Mouse (Mus musculus) adipose tissue, adult 10 weeks (tissue): ENCODE data around the gene Olfr1132. TPM values are rescaled to one million over a fixed set of nuclear protein-coding genes. Genes with fewer than 3 reads are reported as not detected.

Experiments used
- polyA plus RNA-seq: library from polyadenylated mRNA; stranded (reverse); fragments of 350-450 nt; fragmentation: Illumina TruSeq; extraction: RNeasy Lipid Tissue Mini Kit (QIAGEN cat#74804); gene quantifications from one replicate; pipeline ENCODE4 v1.2.3, GENCODE M21; 2014; ENCODE audit warnings: low read depth, low replicate concordance

Gene Olfr1132
- not detected for polyA plus RNA-seq

DNA sequence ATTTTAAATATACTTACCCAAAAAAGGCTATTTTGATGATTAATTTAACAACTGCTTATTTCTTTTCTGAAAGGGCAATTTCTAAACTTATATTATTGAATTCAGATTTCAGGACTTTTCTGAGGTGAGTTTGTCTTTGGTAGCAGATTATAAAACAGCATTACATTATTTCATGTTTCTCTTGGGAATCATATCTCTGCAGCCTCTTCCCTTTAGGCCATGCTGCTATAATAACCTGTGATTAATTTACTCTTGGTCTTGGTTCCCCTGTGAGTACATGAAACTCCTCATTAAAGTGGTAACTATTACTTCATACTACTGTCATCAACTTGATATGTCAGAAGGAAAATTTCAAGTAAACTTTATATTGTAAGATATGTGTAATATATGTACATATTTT is at the start of gene Olfr1132:
Olfr1132 (minus strand) TSS at position 101 of the 400 bp plus-strand sequence.

DNA sequence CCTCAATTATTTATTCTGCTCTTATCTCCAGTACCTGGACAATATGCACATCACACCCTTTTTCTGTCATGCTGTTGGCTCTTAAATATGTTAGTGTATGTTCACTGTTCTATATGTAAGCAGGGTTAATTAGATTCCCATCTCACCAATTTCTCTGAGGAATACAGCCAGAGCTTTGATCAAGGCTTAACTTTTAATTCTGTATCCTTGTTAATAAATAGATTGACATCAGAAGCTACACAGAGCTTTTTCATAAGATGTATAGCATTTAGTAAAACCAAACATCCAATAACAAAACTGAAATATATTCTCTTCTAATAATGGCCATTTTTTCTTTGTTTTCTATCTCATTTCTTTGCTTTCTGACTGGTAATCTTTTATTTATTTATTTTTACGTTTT is 36.2 kb upstream of the Olfr1132 start, which contains the start of gene Olfr1135:
Olfr1135 (minus strand) TSS at position 101 of the 400 bp plus-strand sequence.

DNA sequence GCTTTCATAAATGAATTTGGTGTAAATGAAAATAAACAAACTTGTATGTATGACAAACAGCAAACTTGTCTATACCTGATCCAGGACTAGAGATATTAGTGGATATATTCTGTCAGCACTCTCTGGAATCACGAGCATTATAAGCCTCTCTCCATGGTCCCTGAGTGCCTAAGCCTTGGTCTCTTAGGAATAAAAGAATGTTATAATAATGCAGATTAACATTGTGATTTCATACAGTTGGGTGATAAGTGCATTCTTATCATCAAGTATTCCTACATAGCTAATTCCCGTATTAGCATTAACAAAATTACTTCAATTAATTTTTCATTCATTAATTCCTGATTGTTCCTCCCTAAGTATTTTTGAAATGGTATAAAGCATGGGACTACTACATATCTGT is 21.0 kb upstream of the Olfr1132 start, which contains the start of gene Olfr1134:
Olfr1134 (minus strand) TSS at position 101 of the 400 bp plus-strand sequence.

DNA sequence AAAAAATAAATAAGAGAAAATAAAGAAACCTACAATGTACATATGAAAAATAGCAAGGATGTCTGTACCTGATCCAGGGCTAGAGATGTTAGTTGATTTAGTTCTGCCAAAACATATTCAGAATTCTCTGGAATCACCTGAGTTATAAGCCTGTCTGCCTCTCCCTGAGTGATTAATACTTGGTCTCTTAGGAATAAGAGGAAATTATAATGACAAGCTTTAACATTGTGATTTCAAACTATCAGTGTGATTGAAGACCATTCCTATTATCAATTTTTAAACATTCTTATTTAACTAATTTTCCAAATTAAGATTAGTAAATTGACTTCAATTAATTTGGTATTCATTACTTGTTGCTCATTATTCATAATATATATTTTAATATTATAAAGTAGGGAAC is 9.9 kb upstream of the Olfr1132 start, which contains the start of gene Olfr1133:
Olfr1133 (minus strand) TSS at position 101 of the 400 bp plus-strand sequence.

DNA sequence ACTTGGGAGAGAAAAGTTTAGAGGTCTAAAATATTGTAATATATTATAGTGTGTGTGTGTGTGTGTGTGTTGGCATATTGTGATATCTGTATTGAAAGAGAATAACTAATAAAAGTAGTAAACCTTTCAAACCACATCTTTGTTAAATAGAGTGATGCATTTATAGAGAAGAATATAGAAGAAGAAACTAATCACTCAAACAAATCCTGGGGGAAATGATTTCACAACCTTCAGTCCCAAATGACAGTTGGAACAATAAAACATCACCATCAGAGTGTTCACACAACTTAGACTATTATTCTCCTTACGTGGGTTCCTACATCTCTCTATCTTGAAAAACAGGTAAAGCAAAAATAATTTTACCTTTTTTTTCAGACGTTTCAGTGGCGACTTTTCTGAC is 10.5 kb downstream of the Olfr1132 start, which contains the start of gene Olfr1131:
Olfr1131 (plus strand) TSS at position 301 of the 400 bp plus-strand sequence.

DNA sequence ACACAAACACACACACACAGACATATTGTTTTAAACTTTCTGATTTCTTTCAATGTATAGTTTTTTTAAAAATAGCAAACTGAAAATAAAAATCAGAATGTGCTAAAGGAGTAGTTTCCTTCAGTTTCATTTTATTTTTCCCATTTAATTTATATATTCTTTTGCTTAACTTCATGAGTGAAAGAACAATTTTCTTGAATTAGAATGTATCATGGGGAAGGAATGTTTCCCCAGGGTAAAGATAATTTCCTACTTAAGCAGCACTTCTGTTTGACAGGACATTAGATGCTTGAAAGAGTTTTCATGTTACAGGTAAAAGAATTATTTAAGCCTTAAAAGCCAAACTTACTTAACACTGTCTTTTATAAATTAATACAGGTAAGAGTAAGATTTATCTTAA is 31.4 kb downstream of the Olfr1132 start, which contains the start of gene Olfr1130:
Olfr1130 (plus strand) TSS at position 301 of the 400 bp plus-strand sequence.

Other genes starting within 250 kb of the Olfr1132 start
- gene Olfr1123, start 220.9 kb downstream of the Olfr1132 start, polyA plus RNA-seq, result not detected
- gene Olfr1124, start 207.3 kb downstream of the Olfr1132 start, polyA plus RNA-seq, result not detected
- not detected for gene Olfr1126, start 183.6 kb downstream of the Olfr1132 start, polyA plus RNA-seq
- not detected for gene Pramel7, start 140.4 kb downstream of the Olfr1132 start, polyA plus RNA-seq
- gene Pramel6, start 131.0 kb downstream of the Olfr1132 start, polyA plus RNA-seq, result not detected
- gene Olfr153, start 105.7 kb downstream of the Olfr1132 start, polyA plus RNA-seq, result not detected
- not detected for gene Olfr1128, start 92.0 kb downstream of the Olfr1132 start, polyA plus RNA-seq
- gene Olfr1129, start 63.6 kb downstream of the Olfr1132 start, polyA plus RNA-seq, result not detected
- gene Olfr1130, start 31.3 kb downstream of the Olfr1132 start, polyA plus RNA-seq, result not detected
- gene Olfr1131, start 10.4 kb downstream of the Olfr1132 start, polyA plus RNA-seq, result not detected
- not detected for gene Olfr1133, start 9.8 kb upstream of the Olfr1132 start, polyA plus RNA-seq
- not detected for gene Olfr1134, start 20.9 kb upstream of the Olfr1132 start, polyA plus RNA-seq
- not detected for gene Olfr1135, start 36.1 kb upstream of the Olfr1132 start, polyA plus RNA-seq
- not detected for gene Olfr1136, start 56.4 kb upstream of the Olfr1132 start, polyA plus RNA-seq
- gene Olfr1137, start 75.6 kb upstream of the Olfr1132 start, polyA plus RNA-seq, result not detected
- gene Olfr1138, start 102.4 kb upstream of the Olfr1132 start, polyA plus RNA-seq, result not detected
- not detected for gene Olfr1140, start 106.2 kb upstream of the Olfr1132 start, polyA plus RNA-seq
- gene Olfr1141, start 116.5 kb upstream of the Olfr1132 start, polyA plus RNA-seq, result not detected
- gene Olfr152, start 141.9 kb upstream of the Olfr1132 start, polyA plus RNA-seq, result not detected
- gene Olfr1143, start 163.1 kb upstream of the Olfr1132 start, polyA plus RNA-seq, result not detected
- gene Olfr1145, start 172.3 kb upstream of the Olfr1132 start, polyA plus RNA-seq, result not detected
- gene Olfr1148, start 193.0 kb upstream of the Olfr1132 start, polyA plus RNA-seq, result not detected
- not detected for gene Olfr1150-ps1, start 206.5 kb upstream of the Olfr1132 start, polyA plus RNA-seq
- gene Olfr1151, start 218.3 kb upstream of the Olfr1132 start, polyA plus RNA-seq, result not detected
- not detected for gene Olfr1152, start 229.0 kb upstream of the Olfr1132 start, polyA plus RNA-seq